In the genomic region with DNA sequence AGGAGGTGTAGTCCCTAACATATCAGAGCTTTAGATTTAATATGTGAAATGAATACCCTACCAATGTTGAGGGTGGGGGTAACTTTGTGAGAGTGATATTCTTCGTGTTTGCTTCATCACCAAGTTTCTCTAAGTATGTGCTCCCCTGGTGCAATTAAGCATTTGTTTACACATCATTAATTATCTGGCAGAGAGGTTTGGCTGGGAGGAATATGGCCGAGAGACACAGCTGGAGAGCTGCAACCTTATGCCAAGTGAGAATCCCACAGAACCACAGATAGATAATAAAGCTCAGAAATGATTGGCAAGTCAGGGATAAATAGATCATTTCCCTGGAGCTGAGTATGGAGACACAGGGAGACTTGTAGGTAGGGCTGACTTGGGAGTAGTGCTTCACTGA, we compare ENCODE assay signal across 23 mouse cellular contexts. TPM values are rescaled to one million over a fixed set of nuclear protein-coding genes. Genes with fewer than 3 reads are reported as not detected.
DNase-seq lines count a peak whose midpoint lies in the region; ATAC-seq and TF ChIP-seq lines count a peak whose summit lies in the region.
"Had no signal": no experiment of that assay in that cellular context is flagged by ENCODE, and none has a peak within 500 bp of the region (broad histone marks: within the 10 kb centered on the region; RNA-seq: fewer than 3 reads in every experiment).

No protein-coding gene starts in this region.

- no peak overlapping the region for H3K4me3 ChIP-seq in hindbrain, embryonic 16.5 days (ENCODE audit: low read length)
- H3K4me3 ChIP-seq in hindbrain, embryonic 10.5 days: no peak overlapping the region
- no peak overlapping the region for H3K4me3 ChIP-seq in midbrain, postnatal 0 days (ENCODE audit: low read depth, low read length)
- H3K4me3 ChIP-seq in midbrain, embryonic 16.5 days (ENCODE audit: low read depth, low read length): no peak overlapping the region
- H3K4me3 ChIP-seq: embryonic facial prominence, embryonic 12.5 days; forebrain, embryonic 12.5 days; heart, adult 2 months; heart, embryonic 15.5 days had no signal

- no peak overlapping the region for H3K27ac ChIP-seq in hindbrain, embryonic 16.5 days (ENCODE audit: low read depth, low read length)
- H3K27ac ChIP-seq in hindbrain, embryonic 10.5 days: no peak overlapping the region
- no peak overlapping the region for H3K27ac ChIP-seq in midbrain, postnatal 0 days (ENCODE audit: low read depth, low read length)
- no peak overlapping the region for H3K27ac ChIP-seq in midbrain, embryonic 16.5 days (ENCODE audit: low read length)
- H3K27ac ChIP-seq: embryonic facial prominence, embryonic 12.5 days; forebrain, embryonic 12.5 days; heart, adult 2 months; heart, embryonic 15.5 days had no signal

- no peaks in the 10 kb centered on the region for H3K27me3 ChIP-seq in hindbrain, embryonic 16.5 days (replicated peaks; ENCODE audit: control insufficient read depth, insufficient read depth, low read length)
- H3K27me3 ChIP-seq in hindbrain, embryonic 10.5 days (ENCODE audit: insufficient read depth, poor library complexity, severe bottlenecking): no peaks in the 10 kb centered on the region
- no peaks in the 10 kb centered on the region for H3K27me3 ChIP-seq in midbrain, postnatal 0 days (ENCODE audit: insufficient read depth, low read length)
- no peaks in the 10 kb centered on the region for H3K27me3 ChIP-seq in midbrain, embryonic 16.5 days (ENCODE audit: control insufficient read depth, insufficient read depth, low read depth, low read length)
- H3K27me3 ChIP-seq: embryonic facial prominence, embryonic 12.5 days; forebrain, embryonic 12.5 days; heart, embryonic 15.5 days; Patski had no signal

- no peak overlapping the region for H3K4me2 ChIP-seq in hindbrain, embryonic 16.5 days (ENCODE audit: low read length)
- H3K4me2 ChIP-seq in midbrain, postnatal 0 days (ENCODE audit: low read depth, low read length, poor library complexity, severe bottlenecking): no peak overlapping the region
- H3K4me2 ChIP-seq in midbrain, embryonic 16.5 days (ENCODE audit: low read length): no peak overlapping the region
- H3K4me2 ChIP-seq: embryonic facial prominence, embryonic 12.5 days; forebrain, embryonic 12.5 days; heart, embryonic 11.5 days; heart, embryonic 15.5 days had no signal

- 31% methylated on average over 2 of the region's 2 CpGs for WGBS in hindbrain, embryonic 16.5 days
- WGBS in hindbrain, embryonic 10.5 days: 56% methylated on average over 2 of the region's 2 CpGs
- 67% methylated on average over 2 of the region's 2 CpGs for WGBS in midbrain, postnatal 0 days
- WGBS in midbrain, embryonic 16.5 days: 44% methylated on average over 2 of the region's 2 CpGs

- no peaks in the 10 kb centered on the region for H3K9me3 ChIP-seq in hindbrain, embryonic 16.5 days (ENCODE audit: control insufficient read depth, low read length)
- no peaks in the 10 kb centered on the region for H3K9me3 ChIP-seq in hindbrain, embryonic 10.5 days
- no peaks in the 10 kb centered on the region for H3K9me3 ChIP-seq in midbrain, postnatal 0 days (ENCODE audit: low read length)
- no peaks in the 10 kb centered on the region for H3K9me3 ChIP-seq in midbrain, embryonic 16.5 days (replicated peaks; ENCODE audit: control insufficient read depth, low read length, poor library complexity, severe bottlenecking)
- H3K9me3 ChIP-seq: embryonic facial prominence, embryonic 12.5 days; forebrain, embryonic 12.5 days; heart, embryonic 15.5 days had no signal

- peak; percentile 24 to 39 for DNase-seq in cerebellum, postnatal 10 days
- no peak for DNase-seq in cerebellum, postnatal 36 days
- DNase-seq in hindbrain, embryonic 10.5 days (ENCODE audit: low spot score): no peak
- DNase-seq in midbrain, postnatal 0 days (ENCODE audit: low spot score): peak; percentile 56
- DNase-seq in heart, postnatal 10 days: no peak
- DNase-seq: adrenal gland, postnatal 14 days; B cell, adult 2 months; cerebellum, adult 18-20 months; forebrain, postnatal 0 days; gastrocnemius, postnatal 14 days; heart, adult 2 months; kidney, adult 2 months had no signal

- no peak overlapping the region for H3K9ac ChIP-seq in hindbrain, embryonic 16.5 days (ENCODE audit: low read depth, low read length)
- H3K9ac ChIP-seq in midbrain, postnatal 0 days (replicated peaks; ENCODE audit: low read length, poor library complexity, severe bottlenecking): no peak overlapping the region
- H3K9ac ChIP-seq in midbrain, embryonic 16.5 days (ENCODE audit: low read depth, low read length): no peak overlapping the region
- H3K9ac ChIP-seq: embryonic facial prominence, embryonic 12.5 days; forebrain, embryonic 12.5 days; forebrain, postnatal 0 days; heart, embryonic 15.5 days had no signal

- intact Hi-C loops in heart, postnatal 10 days (cut with DNase I): loop anchor here (5.0 kb wide), 1 partner anchor 33 kb away; no protein-coding TSS in a partner anchor

- ATAC-seq in hindbrain, embryonic 16.5 days: peak; percentile 48; the same call in 1 of the 2 replicates
- ATAC-seq in midbrain, postnatal 0 days (ENCODE audit: low FRiP score): no peak
- ATAC-seq in midbrain, embryonic 16.5 days: no peak
- ATAC-seq: activated CD4-positive, CD25-positive, alpha-beta regulatory T cell, adult 4 months; CD4-positive, CD25-positive, alpha-beta regulatory T cell, adult 4 months; forebrain, postnatal 0 days; intestine, embryonic 16.5 days; Patski had no signal

- peaks cover 3% of the 10 kb centered on the region; the same call in 1 of the 2 replicates for H3K4me1 ChIP-seq in hindbrain, embryonic 16.5 days (ENCODE audit: control insufficient read depth, insufficient read depth, low read depth, low read length)
- H3K4me1 ChIP-seq in hindbrain, embryonic 10.5 days (replicated peaks): no peaks in the 10 kb centered on the region
- no peaks in the 10 kb centered on the region for H3K4me1 ChIP-seq in midbrain, postnatal 0 days (ENCODE audit: insufficient read depth, low read length)
- no peaks in the 10 kb centered on the region for H3K4me1 ChIP-seq in midbrain, embryonic 16.5 days (ENCODE audit: control insufficient read depth, insufficient read depth, low read length)
- H3K4me1 ChIP-seq: embryonic facial prominence, embryonic 12.5 days; forebrain, embryonic 12.5 days; heart, embryonic 15.5 days had no signal

- H3K36me3 ChIP-seq in hindbrain, embryonic 16.5 days (ENCODE audit: control insufficient read depth, insufficient read depth, low read length): no peaks in the 10 kb centered on the region
- H3K36me3 ChIP-seq in hindbrain, embryonic 10.5 days: no peaks in the 10 kb centered on the region
- no peaks in the 10 kb centered on the region for H3K36me3 ChIP-seq in midbrain, postnatal 0 days (ENCODE audit: insufficient read depth, low read length)
- H3K36me3 ChIP-seq in midbrain, embryonic 16.5 days (ENCODE audit: control insufficient read depth, insufficient read depth, low read length): no peaks in the 10 kb centered on the region
- H3K36me3 ChIP-seq: embryonic facial prominence, embryonic 12.5 days; forebrain, embryonic 12.5 days; heart, embryonic 15.5 days had no signal

- TF ChIP-seq CTCF in midbrain, postnatal 0 days (IDR thresholded peaks at IDR 0.05): no peak

RNA-seq across cellular contexts. Expression of gene Bend5, which starts 14.1 kb away (rescaled TPM):
- polyA plus RNA-seq in hindbrain, embryonic 16.5 days (2015; fragmentation: Nextera tagmentation; extraction: Ambion mirVana): 44.9 and 49.8 TPM in 2 replicates
- polyA plus RNA-seq in hindbrain, embryonic 10.5 days (2016; fragmentation: Nextera tagmentation; extraction: Ambion mirVana): 25.6 and 35.7 TPM in 2 replicates
- 46.5 and 50.8 TPM in 2 replicates for total RNA-seq in midbrain, postnatal 0 days (2014; rRNA removed)
- 61.4 and 65.1 TPM in 2 replicates for polyA plus RNA-seq in midbrain, postnatal 0 days (2015; fragmentation: Nextera tagmentation; extraction: Ambion mirVana)
- 58.2 and 68.5 TPM in 2 replicates for polyA plus RNA-seq in midbrain, embryonic 16.5 days (2015; fragmentation: Nextera tagmentation; extraction: Ambion mirVana)
- total RNA-seq in heart, postnatal 10 days (2021): 1 to 10 TPM; 9.2 to 9.4 TPM
- total RNA-seq: MEL had no signal

Comparison
In these comparisons a context has a peak if more than half of its experiments do, and no peak if none do; other contexts are left out.
1. DNase-seq: peak in cerebellum, postnatal 10 days (2 of 2) and midbrain, postnatal 0 days (single experiment); none in cerebellum, postnatal 36 days (0 of 2), hindbrain, embryonic 10.5 days (single experiment) and heart, postnatal 10 days (0 of 2).